Mouse (Mus musculus) right cerebral cortex, postnatal 4 days (tissue): ENCODE measurements at regions not wholly inside any gene's neighbourhood (a gene's known extent, or its start where the extent isn't known, plus 50 kb on each side); places are given as distances from the start of the nearest gene placed in this dataset.
A peak's percentile ranks its signal among the peaks of the same experiment; 100 is the strongest.
"Not testable (repeated sequence)": the region's sequence is repeated elsewhere in the genome, so short reads cannot be mapped to it uniquely, and the experiment has no call there.

Experiments used
- DNase-seq: peaks from one replicate; pipeline ENCODE4 v3.0.0-alpha.2; 2022

DNA sequence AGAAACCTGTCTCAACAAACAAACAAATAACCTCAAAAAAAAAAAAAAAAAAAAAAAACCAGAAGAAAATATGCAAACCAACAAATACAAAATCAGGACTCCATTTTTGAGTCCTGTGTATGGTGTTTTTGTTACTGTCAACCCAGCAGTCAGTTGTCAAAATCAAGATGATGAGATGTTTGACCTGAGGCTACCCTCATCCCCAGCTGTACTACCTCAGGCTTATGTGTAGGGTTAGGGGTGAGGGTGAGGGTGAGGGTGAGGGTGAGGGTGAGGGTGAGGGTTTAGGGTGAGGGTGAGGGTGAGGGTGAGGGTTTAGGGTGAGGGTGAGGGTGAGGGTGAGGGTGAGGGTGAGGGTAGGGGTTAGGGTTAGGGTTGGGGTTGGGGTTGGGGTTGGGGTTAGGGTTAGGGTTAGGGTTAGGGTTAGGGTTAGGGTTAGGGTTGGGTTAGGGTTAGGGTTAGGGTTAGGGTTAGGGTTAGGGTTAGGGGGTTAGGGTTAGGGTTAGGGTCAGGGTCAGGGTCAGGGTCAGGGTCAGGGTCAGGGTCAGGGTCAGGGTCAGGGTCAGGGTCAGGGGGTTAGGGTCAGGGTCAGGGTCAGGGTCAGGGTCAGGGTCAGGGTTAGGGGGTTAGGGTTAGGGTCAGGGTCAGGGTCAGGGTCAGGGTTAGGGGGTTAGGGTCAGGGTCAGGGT, 97.0 kb upstream of the Vmn2r87 start:
- peak; percentile 6 for DNase-seq

DNA sequence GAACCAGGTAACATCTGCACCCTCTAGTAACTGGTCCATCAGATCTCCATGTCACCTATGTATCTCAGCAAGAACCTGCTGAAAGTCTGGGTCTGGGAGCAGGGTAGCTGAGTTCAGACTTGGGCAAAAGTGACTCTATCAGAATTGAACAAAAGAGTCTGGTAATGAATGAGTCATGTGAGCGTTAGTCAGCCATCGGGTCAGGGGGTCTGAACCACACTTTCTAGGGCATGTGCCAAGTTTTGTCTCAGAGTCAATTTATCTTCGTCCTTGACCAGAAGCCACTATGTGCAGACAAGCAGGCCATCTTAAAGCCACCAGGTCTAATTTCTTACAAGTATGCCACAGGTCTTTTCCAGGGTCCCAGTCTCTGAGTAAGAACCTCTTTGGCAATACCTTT, 69.2 kb upstream of the Vmn2r87 start:
- not testable (repeated sequence) for DNase-seq

- no peak for DNase-seq
Measured at GRCm38 (mm10) chr10:130548570-130548969, 51.4 kb upstream of the Vmn2r87 start.
